Mouse (Mus musculus): ENCODE measurements around the gene Krt27. TPM values are rescaled to one million over a fixed set of nuclear protein-coding genes. Genes with fewer than 3 reads are reported as not detected.

Krt27 gene
- polyA plus RNA-seq, 1 experiment from 2014 or later, result not detected

- Histone ChIP-seq H3K9me3 (no peaks in the 10 kb centered on the region), H3K36me3 (no peaks in the 10 kb centered on the region), H3K27ac (no peak overlapping the region), H3K4me3 (no peak overlapping the region), H3K27me3 (ENCODE audit: insufficient read depth, poor library complexity, severe bottlenecking) (no peaks in the 10 kb centered on the region), H3K4me1 (no peaks in the 10 kb centered on the region)
- no peak for DNase-seq (ENCODE audit: low spot score)
- WGBS, result 73% methylated on average over 8 of the region's 8 CpGs
These were observed 34.4 kb downstream of the Krt27 start for GRCm38 (mm10) chr11:99316543-99316942.

GRCm38 (mm10) chr11:99314594-99314993 is 36.3 kb downstream of the Krt27 start:
- no peak for DNase-seq (ENCODE audit: low spot score)
- Histone ChIP-seq H3K4me1 (no peaks in the 10 kb centered on the region), H3K27me3 (ENCODE audit: insufficient read depth, poor library complexity, severe bottlenecking) (no peaks in the 10 kb centered on the region), H3K4me3 (no peak overlapping the region), H3K27ac (no peak overlapping the region), H3K36me3 (no peaks in the 10 kb centered on the region), H3K9me3 (no peaks in the 10 kb centered on the region)
- 81% methylated on average over 2 of the region's 2 CpGs for WGBS

GRCm38 (mm10) chr11:99310882-99311281 is 40.0 kb downstream of the Krt27 start:
- Histone ChIP-seq H3K4me1 (no peaks in the 10 kb centered on the region), H3K27me3 (ENCODE audit: insufficient read depth, poor library complexity, severe bottlenecking) (no peaks in the 10 kb centered on the region), H3K27ac (no peak overlapping the region), H3K36me3 (no peaks in the 10 kb centered on the region), H3K9me3 (no peaks in the 10 kb centered on the region), H3K4me3 (no peak overlapping the region)
- 76% methylated on average over 1 of the region's 1 CpGs for WGBS
- DNase-seq (ENCODE audit: low spot score), result no peak

DNA sequence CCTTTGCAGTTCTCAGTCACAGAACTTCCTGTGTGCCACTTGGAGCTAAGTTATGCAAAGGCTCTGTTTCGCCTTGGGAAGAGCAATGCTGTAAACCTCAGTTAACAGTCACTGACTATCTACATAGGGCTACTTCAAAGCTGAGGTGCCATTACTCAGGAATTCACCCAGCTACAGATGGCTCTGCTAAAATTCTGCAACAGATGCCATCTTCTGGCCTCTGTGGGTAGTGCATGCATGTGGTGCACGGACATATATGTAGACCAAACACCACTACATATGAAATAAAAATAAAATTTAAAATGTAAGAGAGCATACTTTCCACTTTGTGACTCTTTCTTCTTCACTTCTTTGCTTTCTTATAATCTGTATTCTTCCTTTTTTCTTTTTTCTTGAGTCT is 43.3 kb downstream of the Krt27 start:
- H3K27me3 ChIP-seq (ENCODE audit: insufficient read depth, poor library complexity, severe bottlenecking), result no peaks in the 10 kb centered on the region
- 31% methylated on average over 2 of the region's 2 CpGs for WGBS
- DNase-seq (ENCODE audit: low spot score), result no peak
- no peak overlapping the region for H3K4me3 ChIP-seq
- H3K27ac ChIP-seq, result no peak overlapping the region
- no peaks in the 10 kb centered on the region for H3K36me3 ChIP-seq
- H3K9me3 ChIP-seq, result no peaks in the 10 kb centered on the region
- no peaks in the 10 kb centered on the region for H3K4me1 ChIP-seq

Other genes with a start within 250 kb of the Krt27 start
- gene Ccr7, start 196.0 kb downstream of the Krt27 start, polyA plus RNA-seq (2016; fragmentation: Nextera tagmentation; extraction: Ambion mirVana), result 0.25 and 0.78 TPM in 2 replicates
- 191 and 259 TPM in 2 replicates for gene Smarce1, start 120.1 kb downstream of the Krt27 start, polyA plus RNA-seq (2016; fragmentation: Nextera tagmentation; extraction: Ambion mirVana)
- 0.68 and 1.6 TPM in 2 replicates for gene Krt222, start 107.0 kb downstream of the Krt27 start, polyA plus RNA-seq (2016; fragmentation: Nextera tagmentation; extraction: Ambion mirVana)
- gene Krt24, start 65.8 kb downstream of the Krt27 start, polyA plus RNA-seq (2016; fragmentation: Nextera tagmentation; extraction: Ambion mirVana), result not detected in 2 replicates
- not detected in 2 replicates for gene Krt25, start 28.2 kb downstream of the Krt27 start, polyA plus RNA-seq (2016; fragmentation: Nextera tagmentation; extraction: Ambion mirVana)
- gene Krt26, start 13.1 kb downstream of the Krt27 start, polyA plus RNA-seq (2016; fragmentation: Nextera tagmentation; extraction: Ambion mirVana), result not detected in 2 replicates
- 0.20 and 0.39 TPM in 2 replicates for gene Krt28, start 23.8 kb upstream of the Krt27 start, polyA plus RNA-seq (2016; fragmentation: Nextera tagmentation; extraction: Ambion mirVana)
- 11.4 and 14.6 TPM in 2 replicates for gene Krt10, start 38.3 kb upstream of the Krt27 start, polyA plus RNA-seq (2016; fragmentation: Nextera tagmentation; extraction: Ambion mirVana)
- gene Krt12, start 71.2 kb upstream of the Krt27 start, polyA plus RNA-seq (2016; fragmentation: Nextera tagmentation; extraction: Ambion mirVana), result not detected in 2 replicates
- 6.6 and 9.5 TPM in 2 replicates for gene Krt20, start 87.0 kb upstream of the Krt27 start, polyA plus RNA-seq (2016; fragmentation: Nextera tagmentation; extraction: Ambion mirVana)
- 0.15 and 0.38 TPM in 2 replicates for gene Krt23, start 142.0 kb upstream of the Krt27 start, polyA plus RNA-seq (2016; fragmentation: Nextera tagmentation; extraction: Ambion mirVana)
- gene Krt39, start 170.2 kb upstream of the Krt27 start, polyA plus RNA-seq (2016; fragmentation: Nextera tagmentation; extraction: Ambion mirVana), result not detected in 2 replicates
- not detected in 2 replicates for gene Krt40, start 192.1 kb upstream of the Krt27 start, polyA plus RNA-seq (2016; fragmentation: Nextera tagmentation; extraction: Ambion mirVana)
- gene Krtap3-3, start 199.8 kb upstream of the Krt27 start, polyA plus RNA-seq (2016; fragmentation: Nextera tagmentation; extraction: Ambion mirVana), result not detected in 2 replicates
- gene Krtap3-2, start 205.7 kb upstream of the Krt27 start, polyA plus RNA-seq (2016; fragmentation: Nextera tagmentation; extraction: Ambion mirVana), result not detected in 2 replicates
- not detected in 2 replicates for gene Gm11939, start 208.4 kb upstream of the Krt27 start, polyA plus RNA-seq (2016; fragmentation: Nextera tagmentation; extraction: Ambion mirVana)
- gene Krtap3-1, start 215.5 kb upstream of the Krt27 start, polyA plus RNA-seq (2016; fragmentation: Nextera tagmentation; extraction: Ambion mirVana), result not detected in 2 replicates
- not detected in 2 replicates for gene Krtap1-5, start 229.9 kb upstream of the Krt27 start, polyA plus RNA-seq (2016; fragmentation: Nextera tagmentation; extraction: Ambion mirVana)
- gene Krtap1-4, start 232.6 kb upstream of the Krt27 start, polyA plus RNA-seq (2016; fragmentation: Nextera tagmentation; extraction: Ambion mirVana), result not detected in 2 replicates
- not detected in 2 replicates for gene Krtap1-3, start 240.2 kb upstream of the Krt27 start, polyA plus RNA-seq (2016; fragmentation: Nextera tagmentation; extraction: Ambion mirVana)
- not detected in 2 replicates for gene Krtap9-3, start 247.0 kb upstream of the Krt27 start, polyA plus RNA-seq (2016; fragmentation: Nextera tagmentation; extraction: Ambion mirVana)

All from heart, embryonic 10.5 days (tissue).